Mouse (Mus musculus) heart, adult 2 months (tissue): ENCODE data around the gene 1700056E22Rik. TPM values are rescaled to one million over a fixed set of nuclear protein-coding genes. Genes with fewer than 3 reads are reported as not detected.

Experiments used
- DNase-seq, 2 experiments: peaks; one replicate each; pipeline ENCODE4 v3.0.0; 2021
- H3K27ac ChIP-seq: fragments of 200-600 bp; 2 replicates; pipeline ENCODE4 v1.8.1; 2022
- H3K27me3 ChIP-seq: fragments of 200-500 bp; 2 replicates; pipeline ENCODE4 v1.6.1; 2012; ENCODE audit warnings: mild to moderate bottlenecking, low read length, inconsistent platforms, mixed read lengths; ENCODE audit not compliant: control insufficient read depth, insufficient read depth
- H3K36me3 ChIP-seq: fragments of 200-500 bp; 2 replicates; pipeline ENCODE4 v1.6.1; 2012; ENCODE audit warnings: low read length, inconsistent platforms; ENCODE audit not compliant: control insufficient read depth, insufficient read depth
- H3K4me1 ChIP-seq: fragments of 200-500 bp; 2 replicates; pipeline ENCODE4 v1.6.1; 2011; ENCODE audit warnings: low read length; ENCODE audit not compliant: control insufficient read depth, insufficient read depth
- H3K4me3 ChIP-seq: fragments of 200-600 bp; 2 replicates; pipeline ENCODE4 v1.8.1; 2022
- H3K79me2 ChIP-seq: fragments of 200-500 bp; replicated peaks from 2 replicates; pipeline ENCODE4 v1.6.1; 2012; ENCODE audit warnings: mild to moderate bottlenecking, inconsistent platforms, low read length, moderate library complexity, mixed read lengths; ENCODE audit not compliant: control insufficient read depth, insufficient read depth
- H3K9ac ChIP-seq: fragments of 200-500 bp; 2 replicates; pipeline ENCODE4 v1.6.1; 2012; ENCODE audit warnings: low read depth, mild to moderate bottlenecking, control low read depth, inconsistent platforms, low read length, mixed read lengths
- CTCF ChIP-seq: fragments of 200-600 bp; IDR thresholded peaks from 2 replicates; pipeline ENCODE4 v1.8.1; 2022; ENCODE audit warnings: antibody characterized with exemption, mild to moderate bottlenecking, moderate library complexity
- EP300 ChIP-seq: fragments of 200-500 bp; IDR thresholded peaks from 2 replicates; pipeline ENCODE4 v1.6.1; 2011; ENCODE audit warnings: low read depth, low read length, control low read depth; ENCODE audit not compliant: insufficient read depth
- POLR2A ChIP-seq: fragments of 200-500 bp; IDR thresholded peaks from 2 replicates; pipeline ENCODE4 v1.6.1; 2011; ENCODE audit warnings: mild to moderate bottlenecking, low read depth, low read length, control low read depth; ENCODE audit not compliant: insufficient read depth
- WGBS: fragments of 180-500 bp; shearing (Covaris S2); methylation state at CpG from one replicate; pipeline ENCODE4 v1.1.7; 2018; 5-methylcytosine and 5-hydroxymethylcytosine counted together
- intact Hi-C: fragments of 180-260 bp; cut with DNase I; formaldehyde crosslinking; loops from one replicate; pipeline ENCODE4 v1.15.1; 2025
- polyA plus RNA-seq: library from polyadenylated mRNA; depleted of rRNA; stranded (reverse); fragments of >200 nt; gene quantifications from 2 replicates; pipeline ENCODE4 v1.2.3, GENCODE M21; 2012
- total RNA-seq, 2 experiments: library from RNA; stranded (reverse); gene quantifications; 2 replicates each; pipeline ENCODE4 v1.2.3; 2021

The 1700056E22Rik gene
- total and polyA plus RNA-seq, 3 experiments: 0.25 to 1.5 (median 0.84) TPM

DNA sequence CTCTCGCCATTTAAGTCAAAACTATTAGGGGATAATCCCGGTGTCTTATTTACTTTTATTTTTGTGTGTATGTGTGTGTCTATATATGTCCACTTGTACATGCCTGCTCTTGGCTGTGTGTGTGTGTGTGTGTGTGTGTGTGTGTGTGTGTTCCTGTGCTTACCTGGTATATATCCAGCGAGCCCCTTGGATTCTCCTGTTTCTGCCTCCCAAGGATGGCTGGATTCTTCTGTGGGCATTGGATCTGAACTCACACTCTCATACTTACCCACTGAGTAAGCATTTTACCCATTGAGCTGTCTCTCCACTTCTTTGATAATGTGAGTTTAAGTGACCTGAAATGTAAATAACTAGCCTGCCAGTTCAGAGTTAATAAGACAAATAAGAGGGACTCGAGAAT lies 19.6 kb upstream of the 1700056E22Rik start:
- no peak for DNase-seq
- H3K27ac ChIP-seq: no peak overlapping the region; the same call in 1 of the 2 replicates
- H3K4me1 ChIP-seq: peaks cover 8% of the 10 kb centered on the region; the same call in 1 of the 2 replicates
- H3K4me3 ChIP-seq: no peak overlapping the region
- no peaks in the 10 kb centered on the region for H3K27me3 ChIP-seq
- intact Hi-C loops: no loop called here
- H3K9ac ChIP-seq: no peak overlapping the region
- H3K36me3 ChIP-seq: peaks cover 9% of the 10 kb centered on the region
- 89% methylated on average over 4 of the region's 4 CpGs for WGBS
- TF ChIP-seq CTCF: no peak
- H3K79me2 ChIP-seq: no peaks in the 10 kb centered on the region

DNA sequence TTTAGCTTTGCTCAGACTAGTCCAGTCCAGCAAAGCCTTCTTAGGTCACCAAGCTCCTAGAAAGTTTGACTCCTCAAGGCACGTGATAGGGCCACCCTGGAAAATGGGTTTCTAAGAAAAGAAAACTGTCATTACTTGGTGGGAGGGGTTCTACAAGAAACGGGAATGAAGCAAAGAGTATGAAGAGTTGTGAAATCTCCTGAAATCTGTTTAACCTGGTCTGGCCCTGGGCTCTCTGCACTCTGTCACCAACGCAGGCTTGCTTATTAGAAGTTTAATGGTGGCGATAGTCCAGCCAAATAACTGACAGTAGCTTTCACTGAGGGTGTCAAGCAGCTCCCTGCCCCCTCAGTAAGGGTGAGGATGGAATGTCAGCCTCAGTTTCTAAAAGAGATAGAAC lies 19.0 kb upstream of the 1700056E22Rik start:
- intact Hi-C loops: no loop called here
- H3K4me3 ChIP-seq: no peak overlapping the region
- H3K36me3 ChIP-seq: peaks cover 9% of the 10 kb centered on the region
- peak overlapping the region; percentile 68 for H3K27ac ChIP-seq
- H3K27me3 ChIP-seq: no peaks in the 10 kb centered on the region
- H3K79me2 ChIP-seq: no peaks in the 10 kb centered on the region
- WGBS: 52% methylated on average over 4 of the region's 4 CpGs
- TF ChIP-seq EP300: no peak
- TF ChIP-seq CTCF: no peak
- DNase-seq: peak in 1 of 2 experiments; percentile 15
- peaks cover 8% of the 10 kb centered on the region; the same call in 1 of the 2 replicates for H3K4me1 ChIP-seq
- H3K9ac ChIP-seq: no peak overlapping the region

DNA sequence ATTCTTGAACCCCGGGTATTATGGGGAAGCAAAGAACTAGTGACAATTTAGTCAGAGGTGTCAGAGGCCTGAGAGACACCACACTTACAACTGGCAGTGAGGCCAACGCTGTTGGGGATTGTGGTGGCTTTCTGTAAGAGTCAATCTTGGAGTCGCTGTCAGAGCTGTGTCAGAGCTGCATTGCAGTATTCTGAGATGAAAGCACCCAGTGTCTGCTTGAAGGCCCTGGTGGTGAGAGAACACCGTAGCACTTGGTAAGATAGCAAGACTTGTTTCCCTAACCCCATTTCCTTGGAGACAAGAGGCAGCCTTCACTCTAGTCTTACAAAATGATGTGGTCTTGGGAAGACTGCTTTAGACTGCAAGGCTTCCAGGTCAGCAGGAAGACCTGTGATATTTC lies 18.2 kb upstream of the 1700056E22Rik start:
- 52% methylated on average over 4 of the region's 4 CpGs for whole genome bisulfite sequencing
- Histone ChIP-seq H3K4me3 (no peak overlapping the region), H3K4me1 (peaks cover 11% of the 10 kb centered on the region; the same call in 1 of the 2 replicates), H3K27me3 (no peaks in the 10 kb centered on the region), H3K36me3 (peaks cover 9% of the 10 kb centered on the region), H3K79me2 (no peaks in the 10 kb centered on the region), H3K9ac (no peak overlapping the region), H3K27ac (peak overlapping the region; percentile 68)
- TF ChIP-seq CTCF (no peak), POLR2A (no peak), EP300 (no peak)
- DNase-seq: peak in 1 of 2 experiments; percentile 19
- intact Hi-C loops: no loop called here

DNA sequence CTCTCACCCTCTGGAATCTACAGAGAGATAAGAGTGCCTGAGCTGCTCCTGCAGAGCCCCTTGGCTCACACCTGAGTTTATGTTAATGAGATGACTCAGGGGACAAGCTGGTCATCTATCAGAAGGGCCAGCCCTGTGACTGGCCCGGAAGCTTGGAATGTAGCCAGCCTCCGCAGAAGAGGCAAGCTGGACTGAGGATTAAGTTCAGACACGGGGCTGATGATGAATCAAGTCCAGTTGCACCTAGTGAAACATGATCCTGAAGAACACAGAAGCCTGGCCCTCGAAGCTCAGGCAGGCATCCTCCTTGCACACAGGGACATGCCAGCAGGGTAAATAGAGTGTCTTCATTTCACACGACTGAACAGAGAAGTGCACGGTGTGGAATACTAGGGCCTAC lies 17.7 kb upstream of the 1700056E22Rik start:
- Histone ChIP-seq H3K4me1 (peaks cover 11% of the 10 kb centered on the region; the same call in 1 of the 2 replicates), H3K27ac (peak overlapping the region; percentile 68), H3K9ac (no peak overlapping the region), H3K79me2 (no peaks in the 10 kb centered on the region), H3K36me3 (peaks cover 9% of the 10 kb centered on the region), H3K4me3 (no peak overlapping the region), H3K27me3 (no peaks in the 10 kb centered on the region)
- 18% methylated on average over 6 of the region's 6 CpGs for WGBS
- no peak for TF ChIP-seq CTCF
- TF ChIP-seq EP300: 0 out of 2 replicates have a peak, but pooled peaks have one; percentile 40
- intact Hi-C loops: no loop called here
- DNase-seq: peak; percentile 49 to 75

DNA sequence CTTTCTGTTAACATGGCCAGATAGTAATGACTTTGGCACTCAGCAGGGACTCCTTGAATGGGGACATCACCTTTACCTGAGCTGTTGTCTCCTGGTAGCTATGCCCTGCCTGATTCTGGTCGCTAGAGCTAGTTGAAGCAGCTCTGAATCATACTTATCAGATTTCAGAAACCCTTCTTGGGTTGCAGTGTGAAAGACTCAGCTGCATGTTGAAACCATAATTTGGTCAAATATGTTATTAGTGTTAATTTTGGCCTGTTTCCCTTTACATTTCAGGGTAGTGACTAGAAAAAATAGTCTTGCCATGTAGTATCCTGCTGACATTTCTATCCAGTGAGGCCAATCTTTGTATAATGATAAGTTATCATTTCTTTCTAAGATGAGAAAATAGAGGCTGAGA lies 17.2 kb upstream of the 1700056E22Rik start:
- no peak overlapping the region for H3K4me3 ChIP-seq
- no peaks in the 10 kb centered on the region for H3K27me3 ChIP-seq
- intact Hi-C loops: no loop called here
- peaks cover 11% of the 10 kb centered on the region; the same call in 1 of the 2 replicates for H3K4me1 ChIP-seq
- 88% methylated on average over 1 of the region's 1 CpGs for WGBS
- H3K79me2 ChIP-seq: no peaks in the 10 kb centered on the region
- TF ChIP-seq EP300: no peak
- TF ChIP-seq CTCF: no peak
- no peak for TF ChIP-seq POLR2A
- peak overlapping the region; percentile 68 for H3K27ac ChIP-seq
- no peak overlapping the region for H3K9ac ChIP-seq
- peaks cover 9% of the 10 kb centered on the region for H3K36me3 ChIP-seq
- DNase-seq: no peak

DNA sequence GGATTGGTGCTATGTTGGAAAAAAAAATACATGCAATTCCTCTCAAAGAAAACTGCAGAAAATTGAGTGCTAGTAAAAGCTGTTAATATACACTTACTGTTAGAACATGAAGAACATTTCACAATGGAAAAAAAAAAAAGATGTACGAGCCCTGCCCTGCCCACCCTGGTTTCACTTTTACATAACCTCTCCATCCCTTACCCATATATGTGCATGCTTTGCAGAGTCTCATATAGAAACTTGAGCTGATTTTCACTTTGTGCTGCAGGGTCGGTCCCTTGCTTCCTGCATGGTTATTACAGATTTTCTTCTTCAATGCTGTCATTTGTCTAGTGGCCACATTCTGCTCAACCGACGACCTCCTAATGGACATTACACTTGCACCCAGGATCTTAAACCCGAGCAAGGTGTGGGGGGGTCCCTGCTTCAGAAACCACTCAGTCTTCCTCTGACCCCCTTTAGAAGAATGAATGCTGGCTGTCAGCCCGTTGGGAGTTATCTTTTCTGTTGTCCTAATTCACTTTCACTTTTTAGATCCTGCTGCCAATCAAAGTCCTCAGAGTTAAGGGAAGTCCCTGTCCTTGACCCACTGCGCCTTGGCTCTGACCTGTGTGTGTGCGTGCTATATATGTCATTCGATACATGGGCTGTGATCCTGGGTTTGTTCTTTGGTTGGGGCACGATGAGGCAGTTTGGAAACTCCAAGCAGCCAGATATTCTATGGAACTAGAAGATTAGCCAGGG lies 14.7 kb upstream of the 1700056E22Rik start:
- H3K9ac ChIP-seq: 0 out of 2 replicates have a peak overlapping the region, but pooled peaks have one; percentile 1
- peak overlapping the region; percentile 59 for H3K27ac ChIP-seq
- 23% methylated on average over 10 of the region's 10 CpGs for WGBS

More for the DNA sequence above, 14.7 kb upstream of the 1700056E22Rik start:
- Histone ChIP-seq H3K27me3 (no peaks in the 10 kb centered on the region), H3K36me3 (peaks cover 9% of the 10 kb centered on the region), H3K79me2 (no peaks in the 10 kb centered on the region), H3K4me1 (peaks cover 11% of the 10 kb centered on the region; the same call in 1 of the 2 replicates), H3K4me3 (peak overlapping the region; percentile 36)
- TF ChIP-seq EP300 (no peak), CTCF (no peak), POLR2A (no peak)
- intact Hi-C loops: no loop called here
- no peak for DNase-seq
